Mouse (Mus musculus) right cerebral cortex, postnatal 4 days (tissue): ENCODE data around the gene Bag6.

Experiments
- DNase-seq: peaks from one replicate; pipeline ENCODE4 v3.0.0-alpha.2; 2022

The Bag6 gene

GRCm38 (mm10) chr17:35134801-35135590, at the start of gene Bag6:
Gene Bag6 (plus strand): TSS chr17:35135178.
- peak; percentile 97 for DNase-seq

- DNase-seq = no peak
Observed at GRCm38 (mm10) chr17:35085208-35085865, 49.6 kb upstream of the Bag6 start, which contains the start of gene Ly6g6f. Gene Ly6g6f (minus strand): TSS chr17:35085610.

GRCm38 (mm10) chr17:35088151-35088550, 46.8 kb upstream of the Bag6 start:
- no peak for DNase-seq

GRCm38 (mm10) chr17:35088825-35089644, 45.9 kb upstream of the Bag6 start, which contains the start of gene Abhd16a:
Gene Abhd16a (plus strand): TSS chr17:35089263.
- DNase-seq = peak; percentile 91

- no peak for DNase-seq
Observed at GRCm38 (mm10) chr17:35090166-35090932, 44.6 kb upstream of the Bag6 start.

- DNase-seq = no peak
Observed at GRCm38 (mm10) chr17:35092403-35093198, 42.4 kb upstream of the Bag6 start.

GRCm38 (mm10) chr17:35094475-35095365, 40.3 kb upstream of the Bag6 start:
- DNase-seq = no peak

- no peak for DNase-seq
Observed at GRCm38 (mm10) chr17:35096597-35096996, 38.4 kb upstream of the Bag6 start.

GRCm38 (mm10) chr17:35097164-35097655, 37.8 kb upstream of the Bag6 start:
- no peak for DNase-seq

GRCm38 (mm10) chr17:35100196-35100765, 34.7 kb upstream of the Bag6 start:
- no peak for DNase-seq

GRCm38 (mm10) chr17:35101161-35101560, 33.8 kb upstream of the Bag6 start:
- DNase-seq = no peak

- no peak for DNase-seq
Observed at GRCm38 (mm10) chr17:35102299-35102698, 32.7 kb upstream of the Bag6 start.

GRCm38 (mm10) chr17:35103221-35103690, 31.7 kb upstream of the Bag6 start:
- no peak for DNase-seq

- DNase-seq = no peak
Observed at GRCm38 (mm10) chr17:35104079-35104478, 30.9 kb upstream of the Bag6 start.

- DNase-seq = no peak
Observed at GRCm38 (mm10) chr17:35104754-35105153, 30.2 kb upstream of the Bag6 start.

GRCm38 (mm10) chr17:35105740-35106389, 29.1 kb upstream of the Bag6 start:
- peak; percentile 38 for DNase-seq

GRCm38 (mm10) chr17:35106522-35106921, 28.5 kb upstream of the Bag6 start:
- DNase-seq = no peak

GRCm38 (mm10) chr17:35108097-35108496, 26.9 kb upstream of the Bag6 start, which contains the start of gene Ly6g5c:
Gene Ly6g5c (plus strand): TSS chr17:35108279.
- DNase-seq = no peak

- no peak for DNase-seq
Observed at GRCm38 (mm10) chr17:35111774-35112173, 23.2 kb upstream of the Bag6 start.
